Mouse (Mus musculus): ENCODE measurements around the gene S1pr2. TPM values are rescaled to one million over a fixed set of nuclear protein-coding genes. Genes with fewer than 3 reads are reported as not detected.

The S1pr2 gene
- total and polyA plus RNA-seq, 3 experiments, result 1.3 to 3.2 (median 2.0) TPM

GRCm38 (mm10) chr9:20961557-20961956 lies 15.0 kb downstream of the S1pr2 start:
- DNase-seq (ENCODE audit: extremely low read depth), result no peak
- in situ Hi-C loops (cut with MboI; ENCODE audit: low pct_ligation_motif_present, low pct_unique_long_range_greater_than_20kb, low sequenced_read_pairs) (no loop called here), dilution Hi-C loops (cut with MboI; ENCODE audit: extremely low pct_ligation_motif_present, extremely low pct_unique_long_range_greater_than_20kb, low sequenced_read_pairs) (no loop called here)
- no peak overlapping the region for H3K9ac ChIP-seq (ENCODE audit: insufficient read depth, low read depth)
- no peak overlapping the region for H3K4me2 ChIP-seq (ENCODE audit: insufficient read depth, low read depth, poor library complexity, severe bottlenecking)
- H3K79me2 ChIP-seq (replicated peaks; ENCODE audit: control insufficient read depth, extremely low read depth, insufficient read depth, poor library complexity, severe bottlenecking), result no peaks in the 10 kb centered on the region
- H3K4me1 ChIP-seq (ENCODE audit: control insufficient read depth in 1 of 2, insufficient read depth in 2 of 2), result peaks cover 0 to 6% of the 10 kb centered on the region in 2 experiments; a peak in 3 of 4 replicates
- no peak overlapping the region for H3K4me3 ChIP-seq (replicated peaks in 1 of 3; ENCODE audit: low read depth in 2 of 3, low read length in 2 of 3, poor library complexity in 1 of 3)
- H3K27me3 ChIP-seq (replicated peaks), result no peaks in the 10 kb centered on the region
- H3K9me3 ChIP-seq (replicated peaks; ENCODE audit: low read length), result no peaks in the 10 kb centered on the region
- no peak overlapping the region for H3K27ac ChIP-seq (ENCODE audit: insufficient read depth, low read depth)
- TF ChIP-seq ELF1 (IDR thresholded peaks at IDR 0.05; ENCODE audit: low read depth, low read length) (0 out of 2 replicates have a peak, but pooled peaks have one; percentile 13), ETS1 (conservative IDR thresholded peaks at IDR 0.05; ENCODE audit: low read depth, low read length) (no peak)
- H3K36me3 ChIP-seq (replicated peaks in 1 of 2; ENCODE audit: control insufficient read depth in 1 of 2, insufficient read depth in 1 of 2, low read length in 1 of 2), result peaks cover 0 to 7% of the 10 kb centered on the region in 2 experiments

GRCm38 (mm10) chr9:20959430-20959938 lies 17.1 kb downstream of the S1pr2 start, which contains the start of gene Dnmt1:
TSS of gene Dnmt1 (minus strand) at chr9:20959888.
- peaks cover 0 to 6% of the 10 kb centered on the region in 2 experiments; a peak in 3 of 4 replicates for H3K4me1 ChIP-seq (ENCODE audit: control insufficient read depth in 1 of 2, insufficient read depth in 2 of 2)
- in situ Hi-C loops (cut with MboI; ENCODE audit: low pct_ligation_motif_present, low pct_unique_long_range_greater_than_20kb, low sequenced_read_pairs), result no loop called here
- no peaks in the 10 kb centered on the region for H3K9me3 ChIP-seq (replicated peaks; ENCODE audit: low read length)
- H3K4me2 ChIP-seq (ENCODE audit: insufficient read depth, low read depth, poor library complexity, severe bottlenecking), result no peak within 1 kb of the TSS
- no peak within 1 kb of the TSS for H3K9ac ChIP-seq (ENCODE audit: insufficient read depth, low read depth)
- TF ChIP-seq BHLHE40 (IDR thresholded peaks at IDR 0.05; ENCODE audit: low read depth, low read length) (no peak), JUN (IDR thresholded peaks at IDR 0.05; ENCODE audit: insufficient read depth, low read depth, low read length) (no peak), RCOR1 (conservative IDR thresholded peaks at IDR 0.05; ENCODE audit: low read depth, low read length) (no peak), IRF4 (IDR thresholded peaks at IDR 0.05; ENCODE audit: low read depth, low read length) (no peak), ZKSCAN1 (IDR thresholded peaks at IDR 0.05; ENCODE audit: borderline replicate concordance, low read depth, low read length) (no peak), RAD21 (IDR thresholded peaks at IDR 0.05; ENCODE audit: low read depth, low read length) (no peak), USF2 (conservative IDR thresholded peaks at IDR 0.05; ENCODE audit: low read depth, low read length) (no peak), CHD1 (IDR thresholded peaks at IDR 0.05; ENCODE audit: low read depth, low read length) (no peak), MAX (IDR thresholded peaks at IDR 0.05; ENCODE audit: low read length) (no peak), ZMIZ1 (IDR thresholded peaks at IDR 0.05; ENCODE audit: low read depth, low read length) (no peak)
- H3K27ac ChIP-seq (ENCODE audit: insufficient read depth, low read depth), result no peak within 1 kb of the TSS
- no peaks in the 10 kb centered on the region for H3K79me2 ChIP-seq (replicated peaks; ENCODE audit: control insufficient read depth, extremely low read depth, insufficient read depth, poor library complexity, severe bottlenecking)
- H3K27me3 ChIP-seq (replicated peaks), result no peaks in the 10 kb centered on the region
- no peaks in the 10 kb centered on the region for H3K36me3 ChIP-seq (replicated peaks in 1 of 2; ENCODE audit: control insufficient read depth in 1 of 2, insufficient read depth in 1 of 2, low read length in 1 of 2)
- no peak for DNase-seq (ENCODE audit: extremely low read depth)
- dilution Hi-C loops (cut with MboI; ENCODE audit: extremely low pct_ligation_motif_present, extremely low pct_unique_long_range_greater_than_20kb, low sequenced_read_pairs), result no loop called here
- no peak within 1 kb of the TSS for H3K4me3 ChIP-seq (replicated peaks in 1 of 3; ENCODE audit: low read depth in 2 of 3, low read length in 2 of 3, poor library complexity in 1 of 3)

- Histone ChIP-seq H3K9me3 (replicated peaks; ENCODE audit: low read length) (no peaks in the 10 kb centered on the region), H3K4me3 (replicated peaks in 1 of 3; ENCODE audit: low read depth in 2 of 3, low read length in 2 of 3, poor library complexity in 1 of 3) (no peak overlapping the region), H3K36me3 (replicated peaks in 1 of 2; ENCODE audit: control insufficient read depth in 1 of 2, insufficient read depth in 1 of 2, low read length in 1 of 2) (no peaks in the 10 kb centered on the region), H3K27ac (ENCODE audit: insufficient read depth, low read depth) (no peak overlapping the region), H3K4me1 (ENCODE audit: control insufficient read depth in 1 of 2, insufficient read depth in 2 of 2) (peaks cover 0 to 12% of the 10 kb centered on the region in 2 experiments; a peak in 3 of 4 replicates), H3K9ac (ENCODE audit: insufficient read depth, low read depth) (no peak overlapping the region), H3K27me3 (replicated peaks) (no peaks in the 10 kb centered on the region), H3K4me2 (ENCODE audit: insufficient read depth, low read depth, poor library complexity, severe bottlenecking) (no peak overlapping the region), H3K79me2 (replicated peaks; ENCODE audit: control insufficient read depth, extremely low read depth, insufficient read depth, poor library complexity, severe bottlenecking) (peaks cover 3% of the 10 kb centered on the region)
- in situ Hi-C loops (cut with MboI; ENCODE audit: low pct_ligation_motif_present, low pct_unique_long_range_greater_than_20kb, low sequenced_read_pairs) (no loop called here), dilution Hi-C loops (cut with MboI; ENCODE audit: extremely low pct_ligation_motif_present, extremely low pct_unique_long_range_greater_than_20kb, low sequenced_read_pairs) (no loop called here)
- DNase-seq (ENCODE audit: extremely low read depth), result no peak
- TF ChIP-seq USF2 (conservative IDR thresholded peaks at IDR 0.05; ENCODE audit: low read depth, low read length), result no peak
- no peak for TF ChIP-seq TBP (conservative IDR thresholded peaks at IDR 0.05; ENCODE audit: low read depth, low read length)
- no peak for TF ChIP-seq KAT2A (IDR thresholded peaks at IDR 0.05; ENCODE audit: insufficient replicate concordance, low read length)
- no peak for TF ChIP-seq UBTF (IDR thresholded peaks at IDR 0.05; ENCODE audit: low read depth, low read length)
Observed at GRCm38 (mm10) chr9:20956989-20957388, 19.6 kb downstream of the S1pr2 start.
